Mouse (Mus musculus) forebrain, embryonic 11.5 days (tissue): ENCODE measurements at regions not wholly inside any gene's neighbourhood (a gene's known extent, or its start where the extent isn't known, plus 50 kb on each side); places are given as distances from the start of the nearest gene placed in this dataset.

ENCODE experiments used
- ATAC-seq: fragments of 200-750 bp; cut with Nextera tagmentation; replicated peaks from 2 replicates; pipeline ENCODE4 v1.8.0; 2017; ENCODE audit warnings: moderate TSS enrichment; ENCODE audit not compliant: low FRiP score
- DNase-seq: peaks from one replicate; pipeline ENCODE4 v3.0.0-alpha.2; 2017; ENCODE audit warnings: low spot score
- H3K27ac ChIP-seq: fragments of 300-500 bp; sonication (generic); 2 replicates; pipeline ENCODE4 v1.5.1; 2014; ENCODE audit warnings: low read depth, low read length
- H3K27me3 ChIP-seq: fragments of 300-500 bp; sonication (generic); 2 replicates; pipeline ENCODE4 v1.6.1; 2014; ENCODE audit warnings: mild to moderate bottlenecking, low read length, mixed read lengths; ENCODE audit not compliant: control insufficient read depth, insufficient read depth
- H3K36me3 ChIP-seq: fragments of 300-500 bp; sonication (generic); 2 replicates; pipeline ENCODE4 v1.6.1; 2014; ENCODE audit warnings: mild to moderate bottlenecking, low read length, moderate library complexity, mixed read lengths; ENCODE audit not compliant: control insufficient read depth, insufficient read depth
- H3K4me1 ChIP-seq: fragments of 300-500 bp; sonication (generic); replicated peaks from 2 replicates; pipeline ENCODE4 v1.6.1; 2014; ENCODE audit warnings: low read length, mixed read lengths; ENCODE audit not compliant: control insufficient read depth, insufficient read depth
- H3K4me2 ChIP-seq: fragments of 300-500 bp; sonication (generic); 2 replicates; pipeline ENCODE4 v1.6.1; 2014; ENCODE audit warnings: low read depth, mild to moderate bottlenecking, low read length, moderate library complexity, mixed read lengths; ENCODE audit not compliant: severe bottlenecking
- H3K4me3 ChIP-seq: fragments of 300-500 bp; sonication (generic); 2 replicates; pipeline ENCODE4 v1.5.1; 2014; ENCODE audit warnings: low read depth, low read length
- H3K9ac ChIP-seq: fragments of 300-500 bp; sonication (generic); 2 replicates; pipeline ENCODE4 v1.6.1; 2014; ENCODE audit warnings: low read length
- H3K9me3 ChIP-seq: fragments of 300-500 bp; sonication (generic); 2 replicates; pipeline ENCODE4 v1.6.1; 2016; ENCODE audit warnings: low read length, mixed read lengths; ENCODE audit not compliant: control insufficient read depth
- WGBS: fragments of 180-500 bp; shearing (Covaris S2); extraction: QIAGEN DNeasy Blood & Tissue Kit; methylation state at CpG from one replicate; pipeline ENCODE4 v1.1.7; 2014; 5-methylcytosine and 5-hydroxymethylcytosine counted together

DNA sequence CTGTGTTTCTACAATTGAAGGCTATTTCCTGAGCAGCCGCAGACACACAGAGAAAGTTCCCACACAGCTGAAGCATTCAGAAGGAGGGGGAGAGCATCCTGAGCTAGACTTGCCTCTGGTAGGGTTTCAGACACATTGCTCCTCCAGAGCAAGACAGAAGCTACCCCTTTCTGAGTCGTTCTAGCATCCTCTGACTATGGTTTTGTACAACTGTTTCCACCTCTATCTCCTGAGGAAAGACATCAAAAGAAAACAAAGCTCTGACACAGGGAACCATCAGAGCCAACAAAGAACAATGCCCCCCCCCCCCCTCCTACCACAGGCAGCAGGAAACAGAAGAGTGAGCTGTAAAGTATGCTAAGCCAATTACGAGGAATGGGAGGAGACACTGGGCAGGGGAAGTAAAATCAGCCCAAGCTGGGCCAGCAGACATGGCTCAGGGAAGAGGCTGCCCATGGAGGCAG lies 132.3 kb upstream of the Atp2b1 start:
- Histone ChIP-seq H3K36me3 (no peaks in the 10 kb centered on the region), H3K4me2 (no peak overlapping the region), H3K4me1 (no peaks in the 10 kb centered on the region), H3K9ac (no peak overlapping the region), H3K9me3 (no peaks in the 10 kb centered on the region), H3K27me3 (no peaks in the 10 kb centered on the region), H3K27ac (no peak overlapping the region), H3K4me3 (no peak overlapping the region)
- ATAC-seq (no peak), DNase-seq (no peak)
- WGBS, result 26% methylated on average over 3 of the region's 3 CpGs

DNA sequence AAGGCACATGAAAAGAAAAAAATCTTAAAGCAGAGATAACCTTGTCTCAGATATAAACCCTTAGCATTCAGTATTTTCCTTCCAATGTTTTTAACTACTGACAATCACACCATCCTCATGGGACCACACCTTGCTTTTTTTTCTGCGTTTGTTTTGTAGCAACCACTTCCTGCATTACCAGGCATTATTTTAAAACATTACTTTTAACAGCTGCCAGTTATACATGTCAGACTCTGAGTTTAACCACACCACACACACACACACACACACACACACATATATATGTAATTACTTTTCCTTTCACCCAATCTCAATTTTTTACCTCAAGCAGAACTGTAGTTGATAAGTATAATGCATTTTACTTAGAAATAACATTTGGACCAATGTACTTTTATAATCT lies 128.8 kb upstream of the Atp2b1 start:
- Histone ChIP-seq H3K27ac (no peak overlapping the region), H3K4me2 (no peak overlapping the region)
- WGBS, result 95% methylated on average over 1 of the region's 1 CpGs

DNA sequence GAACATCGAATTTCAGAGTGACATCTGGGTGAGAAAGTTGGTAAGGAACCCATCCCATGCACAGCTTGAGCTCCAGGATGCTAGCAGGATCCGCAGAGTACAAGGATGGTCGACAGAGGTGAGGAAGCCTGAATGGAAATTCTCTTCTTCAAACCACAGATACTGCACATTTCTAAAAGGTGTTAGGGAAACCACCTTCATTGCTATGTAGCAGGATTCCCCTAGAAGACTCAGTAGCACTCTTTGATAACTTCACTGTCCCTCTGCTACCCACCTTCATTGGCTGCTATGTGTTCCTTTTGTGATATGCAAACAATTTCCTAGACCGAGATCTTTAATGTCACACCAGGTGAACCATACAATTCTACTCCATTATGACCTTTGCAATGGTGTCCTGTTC lies 128.1 kb upstream of the Atp2b1 start:
- Histone ChIP-seq H3K27ac (no peak overlapping the region), H3K4me1 (no peaks in the 10 kb centered on the region), H3K36me3 (no peaks in the 10 kb centered on the region), H3K4me2 (no peak overlapping the region), H3K27me3 (no peaks in the 10 kb centered on the region), H3K9ac (no peak overlapping the region), H3K4me3 (no peak overlapping the region), H3K9me3 (no peaks in the 10 kb centered on the region)
- 83% methylated on average over 4 of the region's 4 CpGs for WGBS
- DNase-seq (no peak), ATAC-seq (no peak)

More for the DNA sequence above, 128.8 kb upstream of the Atp2b1 start:
- no peaks in the 10 kb centered on the region for H3K27me3 ChIP-seq
- ATAC-seq (no peak), DNase-seq (no peak)
- no peak overlapping the region for H3K4me3 ChIP-seq
- no peaks in the 10 kb centered on the region for H3K4me1 ChIP-seq
- H3K36me3 ChIP-seq, result no peaks in the 10 kb centered on the region
- no peaks in the 10 kb centered on the region for H3K9me3 ChIP-seq
- no peak overlapping the region for H3K9ac ChIP-seq

DNA sequence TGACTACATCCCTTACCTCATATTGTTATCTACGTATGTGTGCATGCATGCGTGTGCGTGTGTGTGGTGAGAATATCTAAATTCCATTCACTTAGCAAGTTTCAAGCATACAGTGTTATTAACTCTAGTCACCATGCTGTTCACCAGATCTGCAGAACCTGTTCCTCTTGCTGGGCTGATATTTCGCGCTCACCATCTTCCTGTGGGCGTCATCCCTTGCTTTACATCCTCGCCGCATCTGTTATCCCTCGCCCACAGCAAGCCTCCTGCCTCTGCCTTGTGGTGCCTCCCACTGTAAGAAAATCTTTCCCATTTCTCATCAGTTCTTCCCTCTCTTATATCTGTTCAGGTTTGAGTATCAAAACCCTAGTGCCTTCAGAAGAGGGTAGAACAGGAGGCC lies 124.4 kb upstream of the Atp2b1 start:
- no peak for ATAC-seq
- Histone ChIP-seq H3K27me3 (no peaks in the 10 kb centered on the region), H3K9ac (no peak overlapping the region), H3K4me1 (no peaks in the 10 kb centered on the region), H3K27ac (no peak overlapping the region), H3K9me3 (no peaks in the 10 kb centered on the region), H3K4me2 (no peak overlapping the region), H3K36me3 (no peaks in the 10 kb centered on the region), H3K4me3 (no peak overlapping the region)
- WGBS, result 95% methylated on average over 9 of the region's 9 CpGs
- no peak for DNase-seq

DNA sequence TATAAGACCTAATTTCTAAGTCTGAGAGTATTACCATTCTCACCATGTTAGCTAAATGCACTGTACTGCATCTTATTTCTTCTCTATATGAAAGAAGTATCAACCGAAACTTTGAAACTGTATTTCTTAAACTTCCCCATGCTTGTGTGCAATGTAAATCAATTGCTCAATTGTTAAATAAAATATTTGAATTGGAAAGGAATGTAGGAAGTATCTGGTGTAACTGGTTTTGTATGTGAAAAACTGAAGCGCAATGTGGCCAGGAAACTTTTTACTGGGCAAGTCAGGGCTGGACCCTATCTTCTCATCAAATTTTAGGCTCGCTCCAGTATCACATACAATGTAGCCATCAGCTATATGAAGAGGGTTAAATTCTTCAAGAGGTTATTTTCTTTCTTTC lies 123.8 kb upstream of the Atp2b1 start:
- no peak overlapping the region for H3K27ac ChIP-seq
- H3K36me3 ChIP-seq, result no peaks in the 10 kb centered on the region
- DNase-seq (no peak), ATAC-seq (no peak)
- H3K4me3 ChIP-seq, result no peak overlapping the region
- H3K27me3 ChIP-seq, result no peaks in the 10 kb centered on the region
- 92% methylated on average over 3 of the region's 3 CpGs for WGBS
- no peaks in the 10 kb centered on the region for H3K9me3 ChIP-seq
- H3K4me2 ChIP-seq, result no peak overlapping the region
- H3K4me1 ChIP-seq, result no peaks in the 10 kb centered on the region
- no peak overlapping the region for H3K9ac ChIP-seq

DNA sequence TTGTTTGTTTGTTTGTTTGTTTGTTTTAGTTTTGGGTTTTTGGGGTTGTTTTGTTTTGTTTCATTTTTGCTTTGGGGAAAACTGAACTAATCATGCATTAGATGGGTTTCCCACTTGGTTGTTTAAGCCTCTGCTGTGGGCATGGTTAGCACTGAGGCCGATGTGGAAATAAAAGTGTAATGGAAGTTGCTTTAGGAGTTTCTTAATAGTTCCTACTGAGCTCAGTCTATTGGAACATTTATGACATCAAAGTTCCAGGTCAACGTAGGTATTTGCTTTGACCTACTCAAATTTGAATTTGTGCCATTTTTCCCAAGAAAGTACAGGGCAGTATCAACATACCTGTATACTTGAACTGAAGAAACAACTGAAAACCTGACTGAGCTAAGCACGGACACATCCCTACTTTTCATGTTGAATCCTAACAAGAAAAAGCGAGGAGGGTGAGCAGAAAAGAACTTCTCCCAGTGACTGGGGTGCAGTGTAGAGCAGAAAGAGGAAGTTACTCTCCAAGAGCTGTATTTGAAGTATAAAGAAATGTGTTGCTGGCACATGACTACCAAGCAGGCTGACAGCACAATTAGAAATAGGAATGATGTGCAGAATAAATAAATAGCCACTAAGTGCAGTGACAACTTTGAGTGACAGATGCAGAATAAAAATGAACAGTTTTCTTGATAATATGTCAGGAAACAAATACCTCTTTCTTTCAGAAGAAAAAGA lies 122.0 kb upstream of the Atp2b1 start:
- no peak overlapping the region for H3K9ac ChIP-seq
- 84% methylated on average over 4 of the region's 4 CpGs for WGBS
- H3K36me3 ChIP-seq, result no peaks in the 10 kb centered on the region
- no peak overlapping the region for H3K27ac ChIP-seq
- DNase-seq (no peak), ATAC-seq (no peak)
- H3K4me2 ChIP-seq, result no peak overlapping the region
- H3K4me1 ChIP-seq, result no peaks in the 10 kb centered on the region
- H3K27me3 ChIP-seq, result no peaks in the 10 kb centered on the region
- no peak overlapping the region for H3K4me3 ChIP-seq
- H3K9me3 ChIP-seq, result no peaks in the 10 kb centered on the region

DNA sequence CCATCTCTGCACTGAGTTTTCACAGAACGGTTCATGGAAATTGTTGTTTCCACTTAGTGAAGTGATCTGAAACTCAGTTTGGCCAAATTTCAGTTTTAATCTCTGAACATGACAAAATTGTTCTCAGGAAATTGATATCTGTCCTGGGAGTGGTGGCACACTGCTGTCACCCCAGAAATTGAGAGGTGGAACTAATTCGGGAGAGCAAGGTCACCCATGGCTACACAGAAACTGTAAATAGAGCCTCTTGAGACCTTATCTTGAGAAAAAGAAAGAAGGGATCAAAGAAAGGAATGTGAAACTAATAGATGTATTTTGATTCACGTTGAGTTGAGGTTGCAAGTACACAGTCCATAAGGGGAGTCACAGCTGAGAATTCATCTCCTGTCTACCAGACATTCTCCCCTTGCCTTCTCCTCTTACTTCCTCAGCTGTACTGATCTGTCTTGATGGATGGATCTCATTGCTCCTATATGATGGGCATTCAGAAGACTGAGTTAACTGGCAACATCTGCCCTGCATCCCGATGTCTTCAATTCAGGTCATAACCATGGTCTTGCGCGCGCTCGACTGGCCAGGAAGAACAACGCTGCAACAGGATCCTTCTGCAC lies 120.2 kb upstream of the Atp2b1 start:
- no peaks in the 10 kb centered on the region for H3K9me3 ChIP-seq
- 91% methylated on average over 9 of the region's 9 CpGs for WGBS

DNA sequence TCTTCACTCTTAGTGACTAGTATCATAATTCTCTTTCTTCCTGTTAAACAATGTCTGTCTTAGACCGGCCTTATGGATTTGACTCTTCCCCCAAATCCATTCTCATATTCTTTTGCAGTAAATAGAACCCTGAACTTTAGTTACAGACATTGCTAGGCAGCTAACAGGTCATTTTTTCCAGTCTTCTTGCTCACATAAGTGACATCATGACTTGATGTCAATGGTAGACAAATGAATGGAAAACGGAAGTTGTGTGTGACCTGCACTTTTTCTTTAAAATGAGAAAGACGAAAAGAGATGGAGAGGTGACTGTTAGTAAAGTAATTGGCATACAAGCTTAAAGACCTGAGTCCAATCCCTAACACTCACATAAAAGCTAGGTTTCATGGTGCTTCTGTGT lies 118.2 kb upstream of the Atp2b1 start:
- H3K27me3 ChIP-seq, result no peaks in the 10 kb centered on the region
- H3K4me3 ChIP-seq, result no peak overlapping the region
- 91% methylated on average over 3 of the region's 3 CpGs for WGBS
- no peaks in the 10 kb centered on the region for H3K4me1 ChIP-seq
- ATAC-seq, result no peak
- no peak overlapping the region for H3K9ac ChIP-seq
- DNase-seq, result no peak
- no peak overlapping the region for H3K27ac ChIP-seq
- no peak overlapping the region for H3K4me2 ChIP-seq
- H3K9me3 ChIP-seq, result no peaks in the 10 kb centered on the region
- H3K36me3 ChIP-seq, result no peaks in the 10 kb centered on the region

More for the DNA sequence above, 120.2 kb upstream of the Atp2b1 start:
- H3K36me3 ChIP-seq, result no peaks in the 10 kb centered on the region
- H3K4me1 ChIP-seq, result no peaks in the 10 kb centered on the region
- ATAC-seq (no peak), DNase-seq (no peak)
- no peak overlapping the region for H3K27ac ChIP-seq
- H3K27me3 ChIP-seq, result no peaks in the 10 kb centered on the region
- H3K4me2 ChIP-seq, result no peak overlapping the region
- H3K4me3 ChIP-seq, result no peak overlapping the region
- H3K9ac ChIP-seq, result no peak overlapping the region
